Mouse (Mus musculus): Measurements from ENCODE around the gene Atp6v0d1.

DNA sequence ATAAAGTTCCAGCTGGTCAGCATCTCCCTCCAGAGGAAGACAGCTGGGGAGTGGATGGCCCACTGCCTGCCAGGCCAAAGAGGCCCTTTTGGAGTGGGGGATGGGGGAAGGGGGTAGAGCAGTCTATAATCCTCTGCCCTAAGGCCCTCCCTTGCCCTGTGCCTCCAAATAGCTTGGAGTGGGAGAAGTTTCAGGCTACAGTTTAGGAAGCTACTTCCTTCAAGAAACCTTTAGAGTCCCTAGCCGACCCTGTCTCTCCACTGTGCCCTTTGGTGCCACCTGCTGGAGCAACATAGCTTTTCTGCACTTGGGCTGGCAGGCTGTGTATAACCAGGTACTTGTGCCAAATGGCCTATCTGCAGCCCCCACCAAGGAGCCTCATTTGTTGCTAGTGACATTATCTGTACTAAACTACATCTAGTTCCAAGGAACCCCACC is 31.9 kb downstream of the Atp6v0d1 start:
- TF ChIP-seq TCF12 (IDR thresholded peaks at IDR 0.05; ENCODE audit: low read depth, low read length) (0 out of 2 replicates have a peak, but pooled peaks have one; percentile 42), CTCF (IDR thresholded peaks at IDR 0.05 in 2 of 3, conservative IDR thresholded peaks at IDR 0.05 in 1 of 3; ENCODE audit: control insufficient read depth in 1 of 3, insufficient read depth in 1 of 3, low read depth in 2 of 3, low read length in 3 of 3, poor library complexity in 1 of 3, severe bottlenecking in 1 of 3) (peak; percentile 86 to 91 (median 90)), POLR2A (IDR thresholded peaks at IDR 0.05; ENCODE audit: control insufficient read depth in 1 of 2, insufficient read depth in 1 of 2, low read depth in 1 of 2, low read length in 2 of 2, poor library complexity in 1 of 2) (no peak), EP300 (IDR thresholded peaks at IDR 0.05; ENCODE audit: low read depth in 1 of 2, low read length in 2 of 2) (peak; percentile 28 to 50; a peak in 1 of 4 replicates), MYC (IDR thresholded peaks at IDR 0.05; ENCODE audit: low read depth, low read length) (no peak), TAL1 (IDR thresholded peaks at IDR 0.05; ENCODE audit: low read length) (no peak), CHD1 (IDR thresholded peaks at IDR 0.05; ENCODE audit: low read depth, low read length) (no peak), POLR2AphosphoS2 (IDR thresholded peaks at IDR 0.05; ENCODE audit: low read length) (no peak), GABPA (IDR thresholded peaks at IDR 0.05; ENCODE audit: low read depth, low read length) (no peak), NELFE (IDR thresholded peaks at IDR 0.05; ENCODE audit: low read depth, low read length) (no peak), HCFC1 (IDR thresholded peaks at IDR 0.05; ENCODE audit: low read depth, low read length) (no peak), CHD2 (IDR thresholded peaks at IDR 0.05; ENCODE audit: low read length) (no peak), ELF1 (IDR thresholded peaks at IDR 0.05; ENCODE audit: low read depth, low read length) (peak; percentile 47; the same call in 1 of the 2 replicates), MXI1 (IDR thresholded peaks at IDR 0.05; ENCODE audit: low read depth, low read length) (0 out of 2 replicates have a peak, but pooled peaks have one; percentile 22)

All from MEL (cell line).